Mouse (Mus musculus): ENCODE results near the gene Lin7c.

GRCm38 (mm10) chr2:109896311-109896710, 5.7 kb downstream of the Lin7c start:
- TF ChIP-seq CTCF (IDR thresholded peaks at IDR 0.05; ENCODE audit: control insufficient read depth, insufficient read depth, low read length) = no peak
- no peak for TF ChIP-seq POLR2A (IDR thresholded peaks at IDR 0.05; ENCODE audit: borderline replicate concordance, control insufficient read depth, low read depth, low read length)

Measured in bone marrow, adult 2 months (tissue).